Mouse (Mus musculus) c-Kit-positive CD71-negative TER-119-negative erythroid progenitor cells, embryonic 14.5 days (primary cell): ENCODE measurements around the gene Maml1.

ENCODE experiments used
- DNase-seq: peaks from one replicate; pipeline ENCODE4 v3.0.0-alpha.2; 2013; ENCODE audit warnings: low read depth

Gene Maml1

DNA sequence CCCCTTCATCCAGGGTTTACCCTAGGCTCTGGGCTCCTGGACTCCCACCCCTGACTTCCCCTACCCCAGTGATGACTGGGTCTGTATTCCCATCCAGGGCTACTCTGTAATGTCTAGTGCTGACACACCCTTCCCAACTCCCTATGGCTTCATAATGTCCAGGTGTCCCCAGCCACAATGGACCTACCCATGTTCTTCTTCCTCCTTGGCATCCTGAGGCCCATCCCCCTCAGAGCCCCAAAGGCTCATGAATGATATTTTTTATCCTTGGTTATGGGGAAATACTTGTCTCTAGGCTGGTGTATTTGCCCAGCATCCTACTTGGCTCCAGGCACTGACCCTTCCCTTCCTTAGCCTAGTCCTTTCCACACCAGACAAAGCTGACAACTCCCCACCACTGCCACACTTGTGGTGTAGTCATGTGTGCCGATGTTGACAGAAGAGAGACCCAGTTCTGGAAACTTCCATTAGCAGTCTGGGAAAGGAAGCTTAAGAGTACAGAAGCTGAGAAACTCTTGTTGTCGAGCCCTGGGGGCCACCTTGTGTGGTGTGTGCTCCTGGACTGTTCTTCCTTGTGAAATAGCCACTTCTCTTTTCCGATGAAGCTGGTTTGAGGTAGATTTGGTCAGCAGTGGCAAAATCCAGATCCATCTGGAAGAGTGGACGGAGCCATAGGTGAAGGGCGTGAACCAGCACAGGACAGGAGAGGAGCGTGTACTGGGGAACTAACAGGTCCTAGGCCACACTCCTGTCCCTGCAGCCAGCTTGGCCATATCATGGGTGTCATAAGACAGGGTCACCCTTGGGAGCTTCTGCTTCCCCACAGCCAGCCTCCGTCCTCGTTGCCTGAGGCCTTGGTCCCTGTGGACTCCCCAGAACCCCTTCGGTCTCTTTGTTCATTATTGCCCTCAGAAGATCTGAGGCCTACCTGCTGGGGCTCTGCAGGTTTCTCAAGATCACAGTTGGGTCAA is 53.0 kb downstream of the Maml1 start:
- DNase-seq = no peak

GRCm38 (mm10) chr11:50238324-50238723 is 53.8 kb downstream of the Maml1 start, which contains the start of gene Ltc4s:
Ltc4s (minus strand) TSS chr11:50238616.
- DNase-seq = no peak

DNA sequence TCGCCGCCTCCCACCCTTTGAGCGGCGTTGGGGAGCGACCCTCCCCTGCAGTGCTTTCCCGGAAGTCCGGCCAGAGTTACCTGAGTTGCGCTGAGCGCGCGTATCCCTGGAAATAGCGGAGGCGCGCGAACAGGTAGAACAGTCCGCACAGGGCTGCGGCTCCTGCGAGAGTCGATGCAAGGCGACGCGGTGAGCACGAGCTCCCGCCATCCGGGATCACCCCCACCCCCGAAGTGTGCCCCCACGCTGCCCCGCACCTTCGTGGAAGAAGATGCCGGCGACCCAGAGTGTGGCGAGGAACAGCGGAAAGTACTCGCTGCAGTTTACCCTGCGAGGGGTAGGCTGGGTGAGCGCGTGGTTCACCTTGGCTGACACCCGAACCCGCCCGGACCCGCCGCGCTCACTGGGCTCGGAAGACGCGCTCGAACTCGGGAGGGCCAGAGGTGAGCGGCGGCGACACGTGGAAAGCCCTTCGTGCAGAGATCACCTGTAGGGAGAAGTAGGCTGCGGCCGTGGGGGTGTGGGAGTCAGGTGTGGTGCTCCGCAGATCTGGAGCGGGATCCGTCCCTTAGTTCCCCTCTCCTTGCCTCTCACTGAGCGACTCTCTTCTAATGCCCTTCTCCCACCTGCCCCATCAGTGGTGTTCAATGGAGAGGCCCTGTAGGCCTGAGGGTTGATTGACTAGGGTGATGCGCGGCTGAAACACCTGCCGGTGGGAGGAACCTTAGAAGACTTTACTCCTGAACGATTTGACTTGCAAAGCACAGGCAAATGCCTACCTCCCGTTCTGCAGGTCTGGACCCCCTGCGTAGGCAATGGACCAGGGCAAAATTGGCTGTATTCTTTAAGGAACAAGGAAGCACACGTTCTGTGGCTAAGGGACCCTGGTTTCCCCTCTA is 54.9 kb downstream of the Maml1 start:
- no peak for DNase-seq

- DNase-seq = peak; percentile 88
These were observed 55.6 kb downstream of the Maml1 start for GRCm38 (mm10) chr11:50236540-50236936.

GRCm38 (mm10) chr11:50234606-50235005 is 57.5 kb downstream of the Maml1 start:
- DNase-seq = no peak

- DNase-seq = no peak
These were observed 58.1 kb downstream of the Maml1 start for GRCm38 (mm10) chr11:50233993-50234392.

GRCm38 (mm10) chr11:50233022-50233421 is 59.1 kb downstream of the Maml1 start:
- no peak for DNase-seq

- DNase-seq = peak; percentile 76
These were observed 60.7 kb downstream of the Maml1 start for GRCm38 (mm10) chr11:50231411-50231810.

DNA sequence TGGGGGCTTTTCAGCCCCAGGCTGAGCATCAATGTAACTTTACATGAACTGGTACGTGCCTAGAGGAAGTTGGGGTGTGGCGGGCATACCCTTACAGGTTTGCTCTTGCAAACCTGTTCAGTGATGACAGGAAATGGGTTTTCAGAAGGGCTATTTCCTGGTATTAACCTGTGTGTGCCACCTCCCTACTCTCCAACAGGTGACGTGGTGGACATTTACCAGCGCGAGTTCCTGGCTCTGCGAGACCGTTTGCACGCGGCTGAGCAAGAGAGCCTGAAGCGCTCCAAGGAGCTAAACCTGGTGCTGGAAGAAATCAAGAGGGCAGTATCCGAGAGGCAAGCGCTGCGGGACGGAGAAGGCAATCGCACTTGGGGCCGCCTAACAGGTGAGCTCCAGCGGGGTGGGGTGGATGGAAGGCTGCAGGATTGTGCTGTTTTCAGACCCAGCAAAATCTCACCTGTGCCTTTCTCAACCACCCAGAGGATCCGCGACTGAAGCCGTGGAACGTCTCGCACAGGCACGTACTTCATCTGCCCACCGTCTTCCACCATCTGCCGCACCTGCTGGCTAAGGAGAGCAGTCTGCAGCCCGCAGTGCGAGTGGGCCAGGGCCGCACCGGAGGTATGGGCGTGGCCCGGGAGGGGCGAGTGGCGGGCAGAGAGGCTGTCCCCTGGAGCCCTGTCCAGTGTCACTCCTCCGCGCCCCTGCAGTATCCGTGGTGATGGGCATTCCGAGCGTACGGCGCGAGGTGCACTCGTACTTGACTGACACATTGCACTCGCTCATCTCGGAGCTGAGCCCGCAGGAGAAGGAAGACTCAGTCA is 61.4 kb downstream of the Maml1 start:
- no peak for DNase-seq

DNA sequence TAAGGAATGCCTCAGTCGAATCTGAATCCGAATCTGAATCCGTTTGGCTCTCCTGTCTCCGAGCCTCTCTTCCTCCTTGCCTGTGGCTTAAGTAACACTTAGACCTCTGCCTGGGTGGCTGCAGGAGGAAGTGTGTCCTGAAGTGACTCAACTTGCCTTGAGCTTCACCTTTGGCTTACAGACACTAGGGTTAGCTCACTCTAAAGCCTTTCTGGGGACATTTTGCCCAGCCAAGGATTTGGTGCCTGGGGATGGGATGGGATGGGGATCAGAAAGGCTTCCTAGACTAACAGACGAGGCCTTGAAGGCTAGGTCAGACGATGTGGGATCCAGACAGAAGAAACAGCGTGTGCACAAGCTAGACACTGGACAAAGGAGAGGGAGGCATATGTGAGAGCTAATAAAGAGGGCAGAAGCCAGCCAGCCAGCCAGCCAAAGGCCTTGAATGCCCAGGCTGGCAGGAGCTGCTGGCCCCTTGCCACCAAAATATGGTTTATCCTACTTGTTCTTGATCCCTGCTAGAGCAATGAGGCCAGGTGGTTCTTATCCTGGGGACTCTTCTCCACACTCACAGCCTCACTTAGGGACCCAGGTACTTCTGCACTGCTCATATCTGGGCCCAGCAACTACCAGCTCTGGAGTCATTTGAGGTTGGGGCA is 62.7 kb downstream of the Maml1 start:
- no peak for DNase-seq

GRCm38 (mm10) chr11:50228772-50229171 is 63.3 kb downstream of the Maml1 start:
- no peak for DNase-seq

GRCm38 (mm10) chr11:50227736-50228135 is 64.4 kb downstream of the Maml1 start:
- no peak for DNase-seq

DNA sequence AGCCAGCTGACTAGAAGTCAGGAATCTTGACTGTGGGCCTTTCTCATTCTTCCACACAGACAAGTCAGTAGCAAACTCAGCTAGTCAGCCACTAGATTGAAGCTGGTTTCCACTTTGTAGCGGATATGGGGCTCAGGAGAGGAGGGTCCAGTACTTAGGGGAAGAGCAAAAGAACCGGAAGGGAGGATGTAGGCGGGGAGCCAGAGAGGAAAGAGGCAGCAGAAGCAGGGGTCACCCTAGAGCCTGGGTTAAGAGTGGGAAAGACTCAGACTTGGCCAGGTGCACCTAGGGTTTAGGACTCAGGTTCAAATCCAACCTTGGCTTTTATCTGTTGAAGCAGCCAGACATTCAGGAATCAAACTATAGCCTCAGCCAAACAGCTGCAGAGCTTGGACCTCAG is 64.9 kb downstream of the Maml1 start:
- DNase-seq = no peak

GRCm38 (mm10) chr11:50226406-50226805 is 65.7 kb downstream of the Maml1 start:
- no peak for DNase-seq

- DNase-seq = no peak
These were observed 66.3 kb downstream of the Maml1 start for GRCm38 (mm10) chr11:50225611-50226378.

- peak; percentile 64 for DNase-seq
These were observed 67.2 kb downstream of the Maml1 start for GRCm38 (mm10) chr11:50224671-50225530.

DNA sequence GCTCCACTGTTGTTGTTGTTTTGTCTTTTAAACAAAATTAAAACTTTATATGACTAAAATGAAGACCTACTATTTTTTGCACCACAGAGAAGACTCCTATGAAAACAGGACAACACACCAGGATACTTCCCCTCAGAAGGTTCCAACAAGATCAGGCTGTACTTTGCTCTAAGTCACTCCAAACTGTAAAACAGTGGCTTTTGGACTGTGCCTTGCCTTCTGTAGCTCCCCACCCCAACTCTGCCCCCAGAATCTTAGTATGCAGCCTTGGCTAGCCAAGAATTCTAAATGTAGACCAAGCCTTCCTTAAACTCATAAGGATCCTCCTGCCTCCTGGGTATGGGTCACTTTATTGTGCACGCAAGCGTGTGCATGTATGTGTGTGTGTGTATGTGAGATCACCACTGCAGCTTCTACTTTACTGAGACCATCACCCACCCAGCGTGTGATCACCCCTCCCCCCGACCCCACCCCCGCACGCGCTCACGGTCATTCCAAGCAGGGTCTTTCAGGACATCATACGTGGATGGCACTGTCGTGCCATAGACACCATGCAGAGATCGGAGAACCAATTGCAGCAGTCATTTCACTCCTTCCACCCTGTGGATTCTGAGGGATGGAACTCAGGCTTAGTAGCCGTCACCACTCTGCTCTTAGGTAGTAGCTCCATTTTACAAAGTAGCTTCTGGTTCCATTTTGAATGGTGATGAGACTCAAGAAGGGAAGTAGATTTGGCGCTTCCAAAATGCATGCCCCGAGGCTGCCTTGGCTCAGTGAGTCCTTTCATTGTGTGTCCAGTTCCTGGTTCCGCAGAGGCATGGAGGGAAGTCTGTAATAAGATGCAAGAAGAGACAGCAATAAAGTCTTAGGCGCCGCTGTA is 68.1 kb downstream of the Maml1 start:
- no peak for DNase-seq

GRCm38 (mm10) chr11:50222559-50223276 is 69.4 kb downstream of the Maml1 start:
- DNase-seq = no peak
